Mouse (Mus musculus) intestine, embryonic 15.5 days (tissue): ENCODE results near the gene Apba1. TPM values are rescaled to one million over a fixed set of nuclear protein-coding genes. Genes with fewer than 3 reads are reported as not detected.

Experiments used
- ATAC-seq: fragments of 200-750 bp; cut with Nextera tagmentation; 2 replicates; pipeline ENCODE4 v1.8.0; 2017; ENCODE audit warnings: moderate TSS enrichment, moderate library complexity
- H3K27ac ChIP-seq: fragments of 300-500 bp; sonication (generic); 2 replicates; pipeline ENCODE4 v1.5.1; 2015; ENCODE audit warnings: mild to moderate bottlenecking, inconsistent platforms
- H3K27me3 ChIP-seq: fragments of 300-500 bp; sonication (generic); replicated peaks from 2 replicates; pipeline ENCODE4 v1.6.1; 2015; ENCODE audit warnings: inconsistent platforms
- H3K36me3 ChIP-seq: fragments of 300-500 bp; sonication (generic); 2 replicates; pipeline ENCODE4 v1.6.1; 2015; ENCODE audit warnings: inconsistent platforms
- H3K4me1 ChIP-seq: fragments of 300-500 bp; sonication (generic); replicated peaks from 2 replicates; pipeline ENCODE4 v1.6.1; 2015; ENCODE audit warnings: inconsistent platforms
- H3K4me2 ChIP-seq: fragments of 300-500 bp; sonication (generic); replicated peaks from 2 replicates; pipeline ENCODE4 v1.6.1; 2015; ENCODE audit warnings: mild to moderate bottlenecking, inconsistent platforms
- H3K4me3 ChIP-seq: fragments of 300-500 bp; sonication (generic); replicated peaks from 2 replicates; pipeline ENCODE4 v1.5.1; 2015; ENCODE audit warnings: inconsistent platforms
- H3K9ac ChIP-seq: fragments of 300-500 bp; sonication (generic); 2 replicates; pipeline ENCODE4 v1.6.1; 2015; ENCODE audit warnings: inconsistent platforms
- H3K9me3 ChIP-seq: fragments of 300-500 bp; sonication (generic); 2 replicates; pipeline ENCODE4 v1.6.1; 2016; ENCODE audit warnings: inconsistent platforms
- WGBS: fragments of 180-500 bp; shearing (Covaris S2); methylation state at CpG from one replicate; pipeline ENCODE4 v1.1.7; 2015; 5-methylcytosine and 5-hydroxymethylcytosine counted together
- polyA plus RNA-seq: library from polyadenylated mRNA; unstranded; fragments of >200 nt; fragmentation: Nextera tagmentation; extraction: Ambion mirVana; gene quantifications from 2 replicates; pipeline ENCODE4 v1.2.1, GENCODE M21; 2015

The Apba1 gene
- polyA plus RNA-seq, 1 experiment from 2014 or later, result 0.73 TPM

DNA sequence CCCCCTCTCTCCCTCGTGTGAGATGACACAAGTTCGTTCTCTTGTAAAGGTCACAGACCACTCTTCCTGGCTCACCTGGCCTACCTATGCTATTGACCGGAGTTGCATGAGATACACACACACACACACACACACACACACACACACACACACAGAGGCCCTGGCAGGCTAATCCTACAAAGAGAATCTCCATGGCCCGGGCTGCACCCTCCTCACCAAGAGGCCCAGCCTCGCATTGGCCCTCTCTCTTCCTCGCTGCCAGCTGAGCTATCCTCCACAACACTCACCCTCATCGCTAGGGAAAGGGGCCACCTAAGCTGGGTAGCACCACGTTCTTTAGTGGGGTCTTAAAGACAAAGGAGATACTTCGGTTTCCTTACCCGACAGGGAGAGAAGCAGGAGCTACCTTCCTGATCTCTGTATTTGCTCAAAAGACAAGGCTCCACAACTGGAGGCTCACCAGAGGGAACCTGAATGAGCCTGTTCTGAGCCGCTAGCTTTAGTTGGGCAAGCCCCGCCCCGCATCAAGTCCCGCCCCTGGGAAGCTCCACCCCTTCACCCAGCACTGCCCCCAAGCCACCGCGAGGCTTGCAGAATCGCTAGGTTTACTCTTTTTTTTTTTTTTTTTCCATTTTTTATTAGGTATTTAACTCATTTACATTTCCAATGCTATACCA lies 197.8 kb downstream of the Apba1 start:
- 0 out of 2 replicates have a peak, but pooled peaks cover 7% of the 10 kb centered on the region for H3K4me1 ChIP-seq
- H3K36me3 ChIP-seq, result no peaks in the 10 kb centered on the region
- no peak overlapping the region for H3K27ac ChIP-seq
- no peak overlapping the region for H3K9ac ChIP-seq
- no peaks in the 10 kb centered on the region for H3K27me3 ChIP-seq
- WGBS, result 58% methylated on average over 17 of the region's 17 CpGs
- ATAC-seq, result no peak
- no peak overlapping the region for H3K4me2 ChIP-seq
- H3K9me3 ChIP-seq, result no peaks in the 10 kb centered on the region
- H3K4me3 ChIP-seq, result no peak overlapping the region

DNA sequence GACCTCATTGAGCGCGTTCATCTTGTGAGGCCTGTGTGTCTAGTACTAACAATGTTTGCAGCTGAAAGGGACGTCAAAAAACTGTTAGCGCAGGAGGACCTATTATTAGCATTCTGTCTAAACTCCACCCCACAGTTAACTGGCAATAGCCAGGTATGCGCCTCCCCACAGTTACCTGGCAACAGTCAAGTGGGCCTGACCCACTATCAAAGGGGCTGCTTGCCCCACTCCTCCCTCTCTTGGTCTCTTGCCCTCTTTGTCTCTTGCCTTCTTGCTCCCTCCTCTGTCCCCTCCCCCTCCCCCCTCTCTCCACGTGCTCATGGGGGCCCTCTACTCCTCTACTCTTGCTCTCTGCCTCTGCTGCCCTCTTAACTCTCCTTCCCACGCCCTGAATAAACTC lies 198.9 kb downstream of the Apba1 start:
- Histone ChIP-seq H3K4me2 (no peak overlapping the region), H3K4me3 (no peak overlapping the region), H3K9me3 (no peaks in the 10 kb centered on the region), H3K27ac (no peak overlapping the region), H3K36me3 (no peaks in the 10 kb centered on the region), H3K9ac (no peak overlapping the region), H3K4me1 (0 out of 2 replicates have a peak, but pooled peaks cover 7% of the 10 kb centered on the region), H3K27me3 (no peaks in the 10 kb centered on the region)
- no peak for ATAC-seq
- WGBS, result 68% methylated on average over 7 of the region's 7 CpGs

DNA sequence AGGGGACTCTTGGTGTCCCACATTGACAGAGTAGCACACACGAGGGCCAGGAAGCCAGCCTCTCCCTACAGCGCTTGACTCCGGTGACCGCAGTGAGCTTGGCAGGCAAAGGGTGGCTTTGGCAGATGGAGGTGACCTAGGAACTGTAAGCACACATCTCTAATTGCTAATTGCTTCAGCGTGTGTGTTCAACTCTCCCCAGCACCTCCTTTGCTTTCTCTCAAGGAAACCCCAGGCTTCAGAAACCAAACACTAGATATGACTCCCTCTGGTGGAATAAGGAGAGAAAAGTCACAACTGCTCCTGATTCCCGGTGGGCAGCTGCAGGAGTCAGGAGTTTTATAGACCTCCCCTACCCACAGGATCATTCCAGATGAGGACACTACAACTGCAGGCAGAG lies 200.2 kb downstream of the Apba1 start:
- no peak overlapping the region for H3K4me2 ChIP-seq
- 0 out of 2 replicates have a peak, but pooled peaks cover 7% of the 10 kb centered on the region for H3K4me1 ChIP-seq
- no peak overlapping the region for H3K27ac ChIP-seq
- 49% methylated on average over 6 of the region's 6 CpGs for WGBS
- no peak overlapping the region for H3K9ac ChIP-seq
- H3K36me3 ChIP-seq, result no peaks in the 10 kb centered on the region
- no peak for ATAC-seq
- no peak overlapping the region for H3K4me3 ChIP-seq
- H3K27me3 ChIP-seq, result no peaks in the 10 kb centered on the region
- H3K9me3 ChIP-seq, result no peaks in the 10 kb centered on the region

DNA sequence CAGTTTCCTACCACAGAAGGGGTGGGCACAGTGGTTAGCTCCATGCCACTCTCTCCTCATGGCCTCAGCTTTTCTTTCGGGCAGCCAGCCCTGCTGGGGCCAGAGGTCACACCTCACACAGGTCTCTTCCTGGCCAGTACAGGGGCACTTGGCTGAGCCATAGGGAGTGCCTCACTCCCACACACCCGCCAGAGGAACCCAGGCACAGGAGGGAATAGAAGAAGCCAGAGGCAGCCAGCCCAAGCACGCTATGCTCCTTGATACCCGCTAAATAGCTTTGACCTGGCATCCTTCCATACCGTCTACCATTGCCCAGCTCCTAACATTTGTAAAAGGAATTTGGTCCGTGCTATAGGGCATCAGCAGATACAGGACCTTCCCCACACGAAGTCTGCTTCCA lies 201.2 kb downstream of the Apba1 start:
- H3K4me3 ChIP-seq, result no peak overlapping the region

DNA sequence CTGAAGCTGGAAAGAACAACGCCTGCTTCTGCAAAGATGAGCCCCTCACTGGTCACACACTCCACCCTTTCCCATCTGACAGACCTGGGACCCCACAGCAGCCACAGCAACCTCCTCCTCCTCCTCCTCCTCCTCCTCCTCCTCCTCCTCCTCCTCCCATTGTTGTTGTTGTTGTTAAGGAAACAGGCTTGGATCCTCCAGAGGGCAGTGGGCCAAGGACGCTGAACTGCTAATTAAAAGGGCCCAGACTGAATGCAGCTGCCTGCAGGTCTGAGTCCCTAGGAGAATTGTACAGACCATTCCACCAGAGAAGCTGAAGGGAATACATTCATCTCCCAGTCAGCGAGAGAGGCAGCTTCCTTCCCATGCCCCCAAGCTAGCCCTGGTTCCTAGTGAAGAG lies 201.6 kb downstream of the Apba1 start:
- WGBS, result 61% methylated on average over 3 of the region's 3 CpGs
- H3K4me2 ChIP-seq, result no peak overlapping the region
- no peaks in the 10 kb centered on the region for H3K9me3 ChIP-seq
- H3K4me3 ChIP-seq, result no peak overlapping the region
- no peaks in the 10 kb centered on the region for H3K36me3 ChIP-seq
- H3K4me1 ChIP-seq, result 0 out of 2 replicates have a peak, but pooled peaks cover 7% of the 10 kb centered on the region
- no peak overlapping the region for H3K27ac ChIP-seq
- H3K27me3 ChIP-seq, result no peaks in the 10 kb centered on the region
- no peak overlapping the region for H3K9ac ChIP-seq
- no peak for ATAC-seq

More for the DNA sequence above, 201.2 kb downstream of the Apba1 start:
- Histone ChIP-seq H3K36me3 (no peaks in the 10 kb centered on the region), H3K27ac (no peak overlapping the region), H3K4me2 (no peak overlapping the region), H3K9me3 (no peaks in the 10 kb centered on the region), H3K4me1 (0 out of 2 replicates have a peak, but pooled peaks cover 7% of the 10 kb centered on the region), H3K9ac (no peak overlapping the region), H3K27me3 (no peaks in the 10 kb centered on the region)
- no peak for ATAC-seq
- WGBS, result 62% methylated on average over 7 of the region's 7 CpGs

DNA sequence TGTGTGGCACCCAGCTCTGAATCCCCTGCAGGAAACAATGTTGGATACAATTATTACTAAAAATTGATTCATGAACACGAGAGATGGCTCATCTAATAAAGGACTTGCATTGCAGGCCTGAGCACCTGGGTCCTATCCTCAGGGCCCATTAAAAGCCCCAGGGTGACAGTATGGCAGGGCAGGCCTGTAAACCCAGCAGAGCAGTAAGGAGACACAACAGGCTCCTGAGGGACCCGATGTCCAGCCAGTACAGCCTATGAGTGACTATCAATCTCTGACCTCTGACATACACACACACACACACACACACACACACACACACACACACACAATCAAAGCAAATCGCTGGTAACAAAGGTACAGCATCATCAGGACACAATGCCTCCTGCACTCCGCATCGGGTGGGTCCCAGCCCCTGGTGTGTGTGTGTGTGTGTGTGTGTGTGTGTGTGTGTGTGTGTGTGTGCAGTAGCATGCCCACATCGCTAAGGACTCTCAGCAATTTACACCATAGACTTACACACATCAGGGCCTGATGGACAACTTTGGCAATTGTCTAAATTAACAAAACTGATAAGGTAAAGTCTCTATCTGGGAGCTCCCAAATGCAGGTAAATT lies 202.3 kb downstream of the Apba1 start:
- Histone ChIP-seq H3K9me3 (no peaks in the 10 kb centered on the region), H3K9ac (no peak overlapping the region), H3K4me2 (no peak overlapping the region), H3K27ac (no peak overlapping the region), H3K4me1 (0 out of 2 replicates have a peak, but pooled peaks cover 7% of the 10 kb centered on the region), H3K4me3 (no peak overlapping the region), H3K27me3 (no peaks in the 10 kb centered on the region), H3K36me3 (no peaks in the 10 kb centered on the region)
- 0 out of 2 replicates have a peak, but pooled peaks have one; percentile 26 for ATAC-seq
- WGBS, result 81% methylated on average over 6 of the region's 6 CpGs

DNA sequence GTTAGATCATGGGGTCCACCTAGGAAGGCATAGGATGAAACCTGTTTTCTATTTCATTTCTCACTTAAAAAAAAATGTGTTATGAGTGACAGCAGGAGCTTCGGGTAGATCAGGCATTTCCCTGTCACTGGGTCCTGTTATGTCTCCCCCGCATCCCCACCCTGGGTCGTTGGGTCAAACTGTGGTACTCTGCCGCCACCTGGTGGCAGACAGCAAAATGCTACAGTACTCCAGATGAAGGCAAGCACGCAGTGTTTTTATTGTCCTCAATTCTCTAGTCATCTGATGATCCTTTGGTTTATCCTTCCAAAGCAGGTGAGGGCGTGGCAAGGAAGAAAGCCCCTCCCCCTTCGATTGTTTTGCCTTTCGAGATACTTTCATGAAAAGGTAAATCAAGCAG lies 202.8 kb downstream of the Apba1 start:
- peak; percentile 74 for ATAC-seq
- 3% methylated on average over 8 of the region's 8 CpGs for WGBS

DNA sequence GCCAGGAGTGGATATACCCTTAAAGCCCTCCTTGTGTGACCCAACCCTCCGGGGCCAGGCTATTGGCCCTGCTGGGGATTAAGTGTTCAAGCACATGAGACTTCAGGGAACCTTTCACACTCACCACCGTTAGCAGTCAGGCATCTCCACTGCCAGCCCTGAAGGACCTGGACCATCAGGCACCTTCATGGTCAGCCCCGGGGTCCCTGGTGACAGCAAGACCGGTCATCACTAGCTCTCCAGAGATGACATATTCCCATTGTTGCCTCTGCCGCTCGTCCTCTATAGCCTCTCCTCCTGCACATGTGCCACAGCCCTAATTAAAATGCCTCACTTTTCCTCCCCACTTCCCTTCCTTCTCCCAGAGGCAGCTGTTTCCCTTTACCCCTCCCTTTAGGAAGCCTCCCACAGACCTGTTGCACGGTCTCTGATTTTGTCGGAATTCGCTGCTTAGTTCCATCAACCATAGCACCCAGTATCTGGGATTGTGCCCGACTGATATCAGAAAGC lies 205.8 kb downstream of the Apba1 start:
- Histone ChIP-seq H3K4me2 (no peak overlapping the region), H3K4me3 (no peak overlapping the region), H3K27ac (no peak overlapping the region), H3K9me3 (no peaks in the 10 kb centered on the region), H3K27me3 (no peaks in the 10 kb centered on the region), H3K36me3 (no peaks in the 10 kb centered on the region), H3K9ac (no peak overlapping the region), H3K4me1 (peaks cover 14% of the 10 kb centered on the region; the same call in 1 of the 2 replicates)
- 72% methylated on average over 10 of the region's 10 CpGs for WGBS
- ATAC-seq, result no peak

More for the DNA sequence above, 202.8 kb downstream of the Apba1 start:
- Histone ChIP-seq H3K4me1 (0 out of 2 replicates have a peak, but pooled peaks cover 7% of the 10 kb centered on the region), H3K9ac (no peak overlapping the region), H3K27ac (no peak overlapping the region), H3K36me3 (no peaks in the 10 kb centered on the region), H3K9me3 (no peaks in the 10 kb centered on the region), H3K4me2 (no peak overlapping the region), H3K4me3 (no peak overlapping the region), H3K27me3 (no peaks in the 10 kb centered on the region)

DNA sequence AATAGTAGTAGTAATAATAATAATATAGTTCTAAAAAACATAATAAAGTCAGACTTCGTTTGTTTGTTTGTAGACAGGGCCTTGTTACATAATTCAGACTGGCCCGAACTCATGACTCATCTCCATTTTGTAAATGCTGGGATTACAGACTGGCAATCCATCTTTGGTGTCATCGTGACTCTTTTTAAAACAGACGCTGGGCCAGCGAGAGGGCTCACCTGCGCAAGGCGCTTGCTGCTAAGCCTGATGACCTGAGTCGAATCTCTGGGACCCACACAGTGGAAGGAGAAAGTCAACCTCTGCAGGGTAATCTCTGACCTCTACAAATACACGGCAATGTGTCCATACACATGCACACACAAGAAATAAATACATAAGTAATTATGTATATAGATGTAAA lies 207.7 kb downstream of the Apba1 start:
- Histone ChIP-seq H3K4me2 (no peak overlapping the region), H3K27me3 (no peaks in the 10 kb centered on the region), H3K4me1 (peaks cover 8% of the 10 kb centered on the region; the same call in 1 of the 2 replicates), H3K27ac (no peak overlapping the region), H3K4me3 (no peak overlapping the region), H3K9me3 (no peaks in the 10 kb centered on the region), H3K36me3 (no peaks in the 10 kb centered on the region), H3K9ac (no peak overlapping the region)
- ATAC-seq, result no peak
- WGBS, result 88% methylated on average over 9 of the region's 9 CpGs

DNA sequence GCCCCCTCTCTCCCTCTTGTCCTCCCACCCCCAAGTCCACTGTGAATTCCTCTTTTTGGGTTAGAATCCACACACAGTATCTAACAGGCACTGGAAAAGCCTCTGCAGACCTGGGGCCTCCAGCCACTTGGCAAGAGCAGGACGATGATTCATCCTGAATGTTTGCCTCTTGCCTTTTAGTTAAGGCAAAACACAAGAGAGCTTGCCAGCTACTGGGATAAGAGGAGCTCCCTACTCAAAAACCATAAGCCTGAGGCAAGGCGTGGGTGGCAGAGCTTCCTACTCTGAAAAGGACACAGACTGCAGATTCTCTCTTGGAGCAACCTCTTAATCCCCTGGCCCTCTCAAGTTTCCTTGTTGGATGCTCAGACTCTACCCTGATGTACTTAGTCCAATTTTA lies 208.5 kb downstream of the Apba1 start:
- Histone ChIP-seq H3K36me3 (no peaks in the 10 kb centered on the region), H3K4me3 (no peak overlapping the region), H3K4me1 (peaks cover 8% of the 10 kb centered on the region; the same call in 1 of the 2 replicates), H3K27me3 (no peaks in the 10 kb centered on the region), H3K27ac (peak overlapping the region; percentile 10; the same call in 1 of the 2 replicates), H3K9me3 (no peaks in the 10 kb centered on the region), H3K4me2 (no peak overlapping the region), H3K9ac (no peak overlapping the region)
- ATAC-seq, result peak; percentile 25; the same call in 1 of the 2 replicates
- WGBS, result 39% methylated on average over 2 of the region's 2 CpGs

DNA sequence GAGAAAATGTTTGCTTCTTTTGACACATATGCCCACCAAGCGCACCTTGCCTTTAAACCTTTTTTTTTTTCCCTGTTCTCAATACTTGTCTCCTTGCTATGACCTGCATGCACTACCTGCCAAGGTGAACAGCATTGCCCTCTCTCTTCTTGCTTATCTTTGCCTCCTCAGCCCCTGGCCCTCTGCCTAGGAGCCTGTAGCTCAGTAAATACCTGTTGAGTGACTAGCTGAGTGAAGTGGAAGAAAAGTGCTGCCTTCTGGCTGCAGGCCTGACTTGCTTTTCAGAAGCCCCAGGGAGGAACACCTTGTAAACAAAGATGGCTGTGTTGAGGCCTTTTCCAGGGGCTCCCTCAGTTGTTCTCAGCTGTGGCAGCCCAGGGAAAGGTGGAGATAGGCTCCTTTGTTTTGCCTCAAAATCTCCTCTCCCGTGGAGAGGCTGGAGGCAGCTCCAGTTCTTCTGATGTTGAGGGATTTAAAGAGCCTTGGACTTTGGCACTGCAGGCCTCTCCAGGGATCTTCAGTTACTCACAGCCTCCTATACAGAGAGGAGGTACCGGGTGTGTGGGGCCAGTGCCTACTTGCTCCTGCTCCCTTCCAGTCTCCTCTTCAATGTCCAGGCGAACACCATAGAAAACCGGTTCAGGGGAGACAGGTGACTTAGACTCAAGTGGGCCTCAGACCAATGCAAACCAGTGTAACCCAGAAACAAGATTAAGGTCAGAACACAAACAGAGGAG lies 209.6 kb downstream of the Apba1 start:
- peaks cover 17% of the 10 kb centered on the region for H3K4me1 ChIP-seq
- WGBS, result 56% methylated on average over 5 of the region's 5 CpGs

DNA sequence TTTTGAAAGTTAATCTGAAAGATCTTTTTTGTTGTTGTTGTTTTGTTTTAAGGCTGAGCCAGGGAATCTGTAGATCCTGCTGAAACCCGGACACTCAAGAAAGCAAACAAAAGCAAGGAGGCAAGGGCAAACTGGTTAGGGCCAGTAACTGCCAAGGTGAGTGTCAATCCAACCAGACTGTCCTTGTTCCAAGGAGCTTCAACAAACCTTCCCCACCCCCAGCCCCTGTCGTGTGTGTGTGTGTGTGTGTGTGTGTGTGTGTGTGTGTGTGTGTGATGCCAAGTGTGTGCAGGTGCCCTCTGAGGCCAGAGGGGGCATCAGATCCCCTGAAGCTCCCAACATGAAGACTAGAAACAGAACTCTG lies 210.2 kb downstream of the Apba1 start:
- H3K27ac ChIP-seq, result no peak overlapping the region
- no peaks in the 10 kb centered on the region for H3K27me3 ChIP-seq
- no peak overlapping the region for H3K4me2 ChIP-seq
- H3K4me3 ChIP-seq, result no peak overlapping the region
- no peaks in the 10 kb centered on the region for H3K36me3 ChIP-seq
- no peaks in the 10 kb centered on the region for H3K9me3 ChIP-seq
- WGBS, result 61% methylated on average over 2 of the region's 2 CpGs
- no peak overlapping the region for H3K9ac ChIP-seq
- ATAC-seq, result no peak
- H3K4me1 ChIP-seq, result peaks cover 17% of the 10 kb centered on the region

More for the DNA sequence above, 209.6 kb downstream of the Apba1 start:
- no peak overlapping the region for H3K4me3 ChIP-seq
- H3K27me3 ChIP-seq, result no peaks in the 10 kb centered on the region
- H3K27ac ChIP-seq, result peak overlapping the region; percentile 48; the same call in 1 of the 2 replicates
- H3K4me2 ChIP-seq, result no peak overlapping the region; the same call in 1 of the 2 replicates
- H3K9ac ChIP-seq, result no peak overlapping the region
- peak; percentile 80 for ATAC-seq
- H3K9me3 ChIP-seq, result no peaks in the 10 kb centered on the region
- no peaks in the 10 kb centered on the region for H3K36me3 ChIP-seq
